Mouse (Mus musculus) cortical plate, adult 2 months (tissue): Measurements from ENCODE around the gene Epha4.

Experiments used
- CTCF ChIP-seq: fragments of 200-500 bp; IDR thresholded peaks from 2 replicates; pipeline ENCODE4 v1.5.1; 2011; ENCODE audit warnings: mild to moderate bottlenecking, control low read depth, low read length; ENCODE audit not compliant: insufficient read depth; ENCODE audit errors: extremely low read depth
- POLR2A ChIP-seq: fragments of 200-500 bp; IDR thresholded peaks from 2 replicates; pipeline ENCODE4 v1.6.1; 2011; ENCODE audit warnings: mild to moderate bottlenecking, low read length, control low read depth; ENCODE audit not compliant: insufficient read depth; ENCODE audit errors: extremely low read depth

DNA sequence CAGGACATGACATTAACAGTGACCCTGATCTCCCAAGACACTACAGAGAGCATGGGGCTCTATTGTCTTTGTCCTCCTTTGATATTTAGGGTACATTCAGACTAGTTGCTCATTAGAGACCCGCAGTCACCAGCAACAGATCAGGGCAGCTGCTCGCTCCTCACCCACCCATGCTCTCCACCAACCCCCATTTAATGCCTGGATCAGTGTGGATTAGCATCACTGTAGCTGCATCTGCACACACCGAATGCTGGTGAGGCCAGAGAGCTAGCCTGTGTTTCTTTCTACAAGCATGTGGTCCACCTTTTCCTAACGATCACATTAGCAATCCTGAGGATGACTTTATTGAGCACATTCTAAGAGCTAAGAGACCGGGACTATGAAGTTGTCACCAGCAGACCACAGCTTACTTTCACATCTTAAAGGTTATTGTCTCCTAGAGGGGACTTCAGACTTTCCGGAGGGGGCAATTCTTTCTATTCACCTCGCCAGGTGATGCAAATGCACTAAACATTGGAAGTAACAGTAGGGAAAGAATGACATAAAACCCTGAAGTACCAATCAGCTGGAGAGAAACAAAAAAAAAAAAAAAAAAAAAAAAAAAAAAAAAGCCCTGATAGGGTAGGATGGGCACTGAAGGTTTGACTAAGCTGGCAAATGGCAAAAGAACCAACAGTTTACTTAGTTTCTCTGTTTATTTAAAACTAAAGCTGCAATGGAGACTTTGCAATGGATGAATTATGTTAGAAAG, 58.0 kb downstream of the Epha4 start:
- TF ChIP-seq CTCF (no peak), POLR2A (no peak)
